Mouse (Mus musculus) liver, embryonic 12.5 days (tissue): ENCODE data around the gene Tmem251. TPM values are rescaled to one million over a fixed set of nuclear protein-coding genes. Genes with fewer than 3 reads are reported as not detected.
A peak's percentile ranks its signal among the peaks of the same experiment; 100 is the strongest.

Experiments
- ATAC-seq: fragments of 200-750 bp; cut with Nextera tagmentation; 2 replicates; pipeline ENCODE4 v1.8.0; 2017; ENCODE audit warnings: moderate number of reproducible peaks, mild to moderate bottlenecking, moderate library complexity
- H3K27ac ChIP-seq: fragments of 300-500 bp; sonication (generic); 2 replicates; pipeline ENCODE4 v1.5.1; 2016; ENCODE audit warnings: mild to moderate bottlenecking
- H3K27me3 ChIP-seq: fragments of 300-500 bp; sonication (generic); replicated peaks from 2 replicates; pipeline ENCODE4 v1.6.1; 2016; ENCODE audit warnings: mild to moderate bottlenecking, moderate library complexity
- H3K36me3 ChIP-seq: fragments of 300-500 bp; sonication (generic); 2 replicates; pipeline ENCODE4 v1.6.1; 2016; ENCODE audit warnings: mild to moderate bottlenecking, moderate library complexity
- H3K4me1 ChIP-seq: fragments of 300-500 bp; sonication (generic); 2 replicates; pipeline ENCODE4 v1.6.1; 2016
- H3K4me2 ChIP-seq: fragments of 300-500 bp; sonication (generic); 2 replicates; pipeline ENCODE4 v1.6.1; 2016; ENCODE audit warnings: mild to moderate bottlenecking, moderate library complexity
- H3K4me3 ChIP-seq: fragments of 300-500 bp; sonication (generic); 2 replicates; pipeline ENCODE4 v1.5.1; 2016; ENCODE audit warnings: mild to moderate bottlenecking, moderate library complexity
- H3K9ac ChIP-seq: fragments of 300-500 bp; sonication (generic); 2 replicates; pipeline ENCODE4 v1.6.1; 2016; ENCODE audit warnings: mild to moderate bottlenecking, moderate library complexity
- H3K9me3 ChIP-seq: fragments of 300-500 bp; sonication (generic); replicated peaks from 2 replicates; pipeline ENCODE4 v1.6.1; 2016; ENCODE audit warnings: mild to moderate bottlenecking, moderate library complexity
- WGBS: fragments of 180-500 bp; shearing (Covaris S2); methylation state at CpG from one replicate; pipeline ENCODE4 v1.1.7; 2016; ENCODE audit not compliant: insufficient replicate concordance; 5-methylcytosine and 5-hydroxymethylcytosine counted together
- polyA plus RNA-seq: library from polyadenylated mRNA; unstranded; fragments of >200 nt; fragmentation: Nextera tagmentation; extraction: Ambion mirVana; gene quantifications from 2 replicates; pipeline ENCODE4 v1.2.1, GENCODE M21; 2016

The Tmem251 gene
- polyA plus RNA-seq, 1 experiment from 2014 or later, result 12.3 TPM

DNA sequence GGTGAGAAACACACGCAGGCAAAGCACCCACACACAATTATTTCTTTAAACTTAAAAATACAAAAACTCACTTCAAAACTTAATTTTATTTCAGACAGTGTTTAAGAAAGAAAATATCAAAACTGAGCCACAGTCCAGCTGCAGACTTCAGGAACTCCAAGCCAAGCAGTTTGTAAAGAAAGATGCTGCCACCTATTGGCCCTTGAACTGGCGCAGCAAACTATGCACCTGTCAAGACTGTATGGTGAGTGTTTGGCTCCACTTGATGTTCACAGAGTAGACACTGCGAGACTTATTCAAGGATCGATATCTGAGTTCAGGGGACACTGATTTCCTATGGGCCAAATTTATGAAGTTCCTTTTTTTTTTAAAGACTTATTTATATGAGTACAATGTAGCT, 25.4 kb downstream of the Tmem251 start:
- Histone ChIP-seq H3K4me2 (no peak overlapping the region), H3K4me1 (0 out of 2 replicates have a peak, but pooled peaks cover under 1% of the 10 kb centered on the region), H3K4me3 (no peak overlapping the region), H3K27me3 (no peaks in the 10 kb centered on the region), H3K27ac (no peak overlapping the region), H3K36me3 (peaks cover 95% of the 10 kb centered on the region), H3K9ac (no peak overlapping the region), H3K9me3 (peaks cover 4% of the 10 kb centered on the region; the same call in 1 of the 2 replicates)
- WGBS, result 85% methylated on average over 4 of the region's 4 CpGs
- no peak for ATAC-seq

GRCm38 (mm10) chr12:102771601-102772000, 28.0 kb downstream of the Tmem251 start:
- ATAC-seq, result no peak

DNA sequence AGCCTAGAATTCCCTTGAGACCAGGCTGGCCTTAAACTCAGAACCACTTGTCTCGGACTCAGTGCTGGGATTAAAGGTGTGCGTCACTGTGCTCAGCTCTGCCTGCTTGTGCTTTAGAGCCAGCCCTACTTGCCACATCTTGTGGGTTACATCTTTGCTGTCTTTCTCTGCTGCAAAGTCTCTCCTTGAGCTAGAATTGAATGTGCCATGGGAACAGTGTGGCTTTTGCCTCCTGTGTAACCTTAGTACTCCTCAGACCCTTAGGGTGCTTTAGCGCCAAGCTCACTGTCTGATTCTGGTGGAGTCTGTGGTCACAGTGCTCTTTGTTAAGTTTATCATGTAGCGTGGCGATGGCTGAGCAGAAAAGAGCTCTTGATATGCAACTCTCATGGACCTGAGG, 29.1 kb downstream of the Tmem251 start:
- 85% methylated on average over 5 of the region's 5 CpGs for WGBS
- H3K27ac ChIP-seq, result no peak overlapping the region

More at GRCm38 (mm10) chr12:102771601-102772000, 28.0 kb downstream of the Tmem251 start:
- no peaks in the 10 kb centered on the region for H3K27me3 ChIP-seq
- WGBS, result 89% methylated on average over 8 of the region's 8 CpGs
- peaks cover 97% of the 10 kb centered on the region for H3K36me3 ChIP-seq
- H3K9me3 ChIP-seq, result peaks cover 4% of the 10 kb centered on the region; the same call in 1 of the 2 replicates
- no peak overlapping the region for H3K4me2 ChIP-seq
- H3K4me1 ChIP-seq, result no peaks in the 10 kb centered on the region
- H3K9ac ChIP-seq, result no peak overlapping the region
- no peak overlapping the region for H3K27ac ChIP-seq
- no peak overlapping the region for H3K4me3 ChIP-seq

GRCm38 (mm10) chr12:102776035-102776434, 32.5 kb downstream of the Tmem251 start:
- Histone ChIP-seq H3K4me2 (no peak overlapping the region), H3K4me1 (no peaks in the 10 kb centered on the region), H3K36me3 (peaks cover 77% of the 10 kb centered on the region), H3K4me3 (no peak overlapping the region), H3K27me3 (no peaks in the 10 kb centered on the region), H3K9ac (no peak overlapping the region), H3K9me3 (peaks cover 4% of the 10 kb centered on the region; the same call in 1 of the 2 replicates), H3K27ac (no peak overlapping the region)
- ATAC-seq, result no peak
- 90% methylated on average over 14 of the region's 14 CpGs for WGBS

More for the DNA sequence above, 29.1 kb downstream of the Tmem251 start:
- Histone ChIP-seq H3K27me3 (no peaks in the 10 kb centered on the region), H3K4me3 (no peak overlapping the region), H3K9ac (no peak overlapping the region), H3K36me3 (peaks cover 97% of the 10 kb centered on the region), H3K4me2 (no peak overlapping the region), H3K4me1 (no peaks in the 10 kb centered on the region), H3K9me3 (peaks cover 4% of the 10 kb centered on the region; the same call in 1 of the 2 replicates)
- ATAC-seq, result no peak

DNA sequence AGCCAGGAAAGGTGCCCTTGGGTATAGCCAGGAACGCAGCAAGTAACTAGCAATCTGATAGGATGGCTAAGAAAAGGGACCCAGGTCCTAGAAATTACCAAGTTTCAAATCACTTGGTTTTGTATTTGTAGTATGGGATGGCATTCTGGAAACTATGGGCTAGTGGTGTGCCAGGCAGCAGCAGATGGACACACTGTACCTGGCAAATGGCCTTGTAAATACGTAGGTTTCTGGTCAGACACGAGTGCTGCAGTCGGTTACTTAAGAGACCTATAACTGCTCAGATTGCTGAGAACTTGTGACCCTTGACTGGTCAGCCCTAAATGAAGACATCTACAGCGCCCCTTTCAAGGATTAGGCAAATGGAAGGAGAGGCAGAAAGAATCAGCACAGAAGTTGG, 34.6 kb downstream of the Tmem251 start:
- 84% methylated on average over 5 of the region's 5 CpGs for WGBS
- peaks cover 67% of the 10 kb centered on the region for H3K36me3 ChIP-seq
- no peak for ATAC-seq

DNA sequence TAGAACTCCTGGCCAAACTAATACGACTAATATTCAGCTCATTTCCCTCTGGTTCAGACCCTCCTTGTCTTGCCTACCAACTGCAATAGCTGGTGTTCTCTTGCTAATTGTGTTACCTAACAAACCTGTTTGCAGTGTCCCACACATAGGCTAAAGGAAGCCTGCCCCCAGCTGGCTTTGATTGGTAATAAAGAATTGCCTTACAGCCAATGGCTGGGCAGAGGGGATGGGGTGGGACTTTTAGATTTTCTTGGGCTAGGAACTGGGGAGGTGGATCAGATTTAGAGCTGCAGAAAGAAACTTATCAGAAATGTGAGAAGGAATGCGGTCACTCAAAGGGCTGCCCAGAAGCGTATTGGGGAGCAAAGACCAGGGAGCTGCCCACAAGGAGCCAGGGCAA, 35.9 kb downstream of the Tmem251 start:
- H3K4me2 ChIP-seq, result no peak overlapping the region
- H3K9ac ChIP-seq, result no peak overlapping the region
- no peaks in the 10 kb centered on the region for H3K27me3 ChIP-seq
- whole genome bisulfite sequencing, result 50% methylated on average over 3 of the region's 3 CpGs
- no peaks in the 10 kb centered on the region for H3K4me1 ChIP-seq
- no peak overlapping the region for H3K27ac ChIP-seq
- H3K36me3 ChIP-seq, result peaks cover 68% of the 10 kb centered on the region
- H3K9me3 ChIP-seq, result no peaks in the 10 kb centered on the region
- no peak overlapping the region for H3K4me3 ChIP-seq
- ATAC-seq, result 0 out of 2 replicates have a peak, but pooled peaks have one; percentile 59

More for the DNA sequence above, 34.6 kb downstream of the Tmem251 start:
- Histone ChIP-seq H3K4me3 (no peak overlapping the region), H3K4me1 (no peaks in the 10 kb centered on the region), H3K27ac (no peak overlapping the region), H3K4me2 (no peak overlapping the region), H3K27me3 (no peaks in the 10 kb centered on the region), H3K9me3 (no peaks in the 10 kb centered on the region), H3K9ac (no peak overlapping the region)

DNA sequence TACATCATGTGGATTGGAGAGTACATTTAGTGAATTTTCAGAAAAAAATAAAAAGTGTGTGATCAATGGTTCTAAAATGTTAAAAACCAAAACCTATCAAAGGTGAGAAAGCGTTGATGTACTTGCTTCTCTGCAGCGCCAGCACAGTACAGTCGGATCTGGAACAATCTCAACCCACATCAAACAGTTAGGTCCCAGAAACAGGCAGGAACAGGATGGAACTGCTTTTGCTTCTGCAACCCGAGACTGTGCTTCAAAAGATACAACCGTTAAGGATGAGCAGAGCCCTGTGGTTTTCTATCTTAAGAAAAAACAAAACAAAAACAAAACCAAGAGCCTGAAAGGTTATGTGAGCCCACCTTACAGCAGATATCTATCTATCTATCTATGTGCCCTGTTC, 39.3 kb downstream of the Tmem251 start:
- Histone ChIP-seq H3K4me2 (no peak overlapping the region), H3K9me3 (no peaks in the 10 kb centered on the region), H3K9ac (no peak overlapping the region), H3K4me1 (no peaks in the 10 kb centered on the region), H3K27ac (no peak overlapping the region), H3K36me3 (peaks cover 64% of the 10 kb centered on the region), H3K4me3 (no peak overlapping the region), H3K27me3 (no peaks in the 10 kb centered on the region)
- WGBS, result 80% methylated on average over 5 of the region's 5 CpGs
- ATAC-seq, result no peak

- H3K36me3 ChIP-seq, result peaks cover 72% of the 10 kb centered on the region
- no peaks in the 10 kb centered on the region for H3K4me1 ChIP-seq
- no peaks in the 10 kb centered on the region for H3K27me3 ChIP-seq
- H3K27ac ChIP-seq, result no peak overlapping the region
- H3K4me3 ChIP-seq, result no peak overlapping the region
- H3K9me3 ChIP-seq, result no peaks in the 10 kb centered on the region
- no peak for ATAC-seq
- H3K9ac ChIP-seq, result no peak overlapping the region
- WGBS, result 84% methylated on average over 19 of the region's 19 CpGs
- H3K4me2 ChIP-seq, result no peak overlapping the region
These were observed 41.5 kb downstream of the Tmem251 start for GRCm38 (mm10) chr12:102784899-102785592.

DNA sequence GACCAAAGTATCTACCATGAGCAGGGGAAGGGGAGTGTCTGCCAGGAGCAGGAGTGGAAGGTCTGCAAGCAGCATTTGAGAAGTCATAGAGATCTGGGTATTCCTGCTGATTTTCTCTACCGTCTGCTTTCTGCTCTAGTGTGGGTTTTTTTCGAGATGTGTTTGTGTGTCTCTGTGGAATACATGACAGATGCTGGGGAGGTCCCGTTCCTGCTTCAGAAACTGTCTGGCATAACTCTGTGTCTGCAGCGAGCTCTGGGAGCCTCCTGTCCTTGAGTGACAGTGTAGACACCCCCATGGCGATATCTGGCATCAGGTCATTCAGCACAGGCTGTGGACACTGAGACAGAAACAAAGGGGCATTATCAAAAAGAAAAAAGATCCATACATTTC, 42.0 kb downstream of the Tmem251 start:
- peaks cover 76% of the 10 kb centered on the region for H3K36me3 ChIP-seq

GRCm38 (mm10) chr12:102787927-102788326, 44.4 kb downstream of the Tmem251 start:
- H3K4me3 ChIP-seq, result no peak overlapping the region
- ATAC-seq, result peak; percentile 75
- H3K4me1 ChIP-seq, result no peaks in the 10 kb centered on the region
- peaks cover 88% of the 10 kb centered on the region for H3K36me3 ChIP-seq
- 72% methylated on average over 7 of the region's 7 CpGs for WGBS
- H3K9ac ChIP-seq, result no peak overlapping the region
- H3K27me3 ChIP-seq, result no peaks in the 10 kb centered on the region
- peak overlapping the region; percentile 47 for H3K27ac ChIP-seq
- H3K9me3 ChIP-seq, result no peaks in the 10 kb centered on the region
- no peak overlapping the region for H3K4me2 ChIP-seq

More for the DNA sequence above, 42.0 kb downstream of the Tmem251 start:
- no peaks in the 10 kb centered on the region for H3K9me3 ChIP-seq
- WGBS, result 82% methylated on average over 5 of the region's 5 CpGs
- H3K4me3 ChIP-seq, result no peak overlapping the region
- no peak for ATAC-seq
- no peak overlapping the region for H3K9ac ChIP-seq
- H3K4me2 ChIP-seq, result no peak overlapping the region
- H3K4me1 ChIP-seq, result no peaks in the 10 kb centered on the region
- H3K27ac ChIP-seq, result no peak overlapping the region
- no peaks in the 10 kb centered on the region for H3K27me3 ChIP-seq
